In genomic region chr8:123117127-123117731, GRCm38 (mm10) we compare ENCODE assay signal across 8 mouse cellular contexts. TPM values are rescaled to one million over a fixed set of nuclear protein-coding genes. Genes with fewer than 3 reads are reported as not detected.
DNase-seq lines count a peak whose midpoint lies in the region; ATAC-seq and TF ChIP-seq lines count a peak whose summit lies in the region.

Gene Cpne7 (plus strand): TSS chr8:123117374.

- peak within 1 kb of the TSS; percentile 94 for H3K4me2 ChIP-seq in kidney, embryonic 15.5 days
- H3K4me2 ChIP-seq in forebrain, embryonic 13.5 days = peak within 1 kb of the TSS; percentile 79
- peak within 1 kb of the TSS; percentile 87 for H3K4me2 ChIP-seq in midbrain, postnatal 0 days (ENCODE audit: low read depth, low read length, poor library complexity, severe bottlenecking)

- H3K9ac ChIP-seq in kidney, embryonic 15.5 days = peak within 1 kb of the TSS; percentile 39; the same call in 1 of the 2 replicates
- H3K9ac ChIP-seq in ES-E14 (ENCODE audit: insufficient read depth, low read depth, low read length, poor library complexity, severe bottlenecking) = 0 out of 2 replicates have a peak within 1 kb of the TSS, but pooled peaks have one; percentile 4
- H3K9ac ChIP-seq in forebrain, embryonic 13.5 days = peak within 1 kb of the TSS; percentile 63
- H3K9ac ChIP-seq in midbrain, postnatal 0 days (replicated peaks; ENCODE audit: low read length, poor library complexity, severe bottlenecking) = peak within 1 kb of the TSS; percentile 61

- ATAC-seq in kidney, embryonic 15.5 days (replicated peaks; ENCODE audit: low FRiP score) = peak; percentile 52; the same call in 1 of the 2 replicates
- 0 out of 2 replicates have a peak, but pooled peaks have one; percentile 36 for ATAC-seq in forebrain, embryonic 13.5 days
- peak; percentile 27; the same call in 1 of the 2 replicates for ATAC-seq in midbrain, postnatal 0 days (ENCODE audit: low FRiP score)

- under 1% methylated on average over 51 of the region's 51 CpGs for WGBS in kidney, embryonic 15.5 days
- under 1% methylated on average over 51 of the region's 51 CpGs for WGBS in forebrain, embryonic 13.5 days
- whole genome bisulfite sequencing in midbrain, postnatal 0 days = under 1% methylated on average over 39 of the region's 51 CpGs

- no peaks in the 10 kb centered on the region for H3K9me3 ChIP-seq in kidney, embryonic 15.5 days (replicated peaks)
- H3K9me3 ChIP-seq in ES-E14 (ENCODE audit: control insufficient read depth, insufficient read depth, low read depth, low read length) = no peaks in the 10 kb centered on the region
- H3K9me3 ChIP-seq in forebrain, embryonic 13.5 days (replicated peaks) = no peaks in the 10 kb centered on the region
- no peaks in the 10 kb centered on the region for H3K9me3 ChIP-seq in midbrain, postnatal 0 days (ENCODE audit: low read length)

- intact Hi-C loops in left cerebral cortex, postnatal 25 days (cut with DNase I) = no loop called here
- intact Hi-C loops in gastrocnemius, postnatal 36 days (cut with DNase I) = no loop called here

- H3K27me3 ChIP-seq in kidney, embryonic 15.5 days = peaks cover 50% of the 10 kb centered on the region
- H3K27me3 ChIP-seq in forebrain, embryonic 13.5 days = peaks cover 58% of the 10 kb centered on the region
- H3K27me3 ChIP-seq in midbrain, postnatal 0 days (ENCODE audit: insufficient read depth, low read length) = peaks cover 19% of the 10 kb centered on the region

- in situ Hi-C loops in ES-E14 (cut with MboI; ENCODE audit: low sequenced_read_pairs in 2 of 2, unreplicated experiment in 2 of 2) = no loop called here

- peaks cover 30% of the 10 kb centered on the region for H3K4me1 ChIP-seq in kidney, embryonic 15.5 days
- peaks cover 0 to 3% of the 10 kb centered on the region in 2 experiments; a peak in 1 of 4 replicates for H3K4me1 ChIP-seq in ES-E14 (ENCODE audit: control insufficient read depth in 2 of 2, insufficient read depth in 2 of 2, low read length in 2 of 2, poor library complexity in 1 of 2)
- peaks cover 14% of the 10 kb centered on the region for H3K4me1 ChIP-seq in forebrain, embryonic 13.5 days
- 0 out of 2 replicates have a peak, but pooled peaks cover 4% of the 10 kb centered on the region for H3K4me1 ChIP-seq in midbrain, postnatal 0 days (ENCODE audit: insufficient read depth, low read length)

- H3K36me3 ChIP-seq in kidney, embryonic 15.5 days = no peaks in the 10 kb centered on the region
- H3K36me3 ChIP-seq in ES-E14 (ENCODE audit: control insufficient read depth, insufficient read depth, low read length, poor library complexity, severe bottlenecking) = no peaks in the 10 kb centered on the region
- no peaks in the 10 kb centered on the region for H3K36me3 ChIP-seq in forebrain, embryonic 13.5 days (ENCODE audit: poor library complexity, severe bottlenecking)
- H3K36me3 ChIP-seq in midbrain, postnatal 0 days (ENCODE audit: insufficient read depth, low read length) = no peaks in the 10 kb centered on the region

- TF ChIP-seq CTCF in midbrain, postnatal 0 days (IDR thresholded peaks at IDR 0.05) = no peak

- H3K4me3 ChIP-seq in kidney, embryonic 15.5 days (replicated peaks) = peak within 1 kb of the TSS; percentile 53
- peak within 1 kb of the TSS; percentile 59 to 66 for H3K4me3 ChIP-seq in ES-E14 (ENCODE audit: insufficient read depth in 1 of 2, low read depth in 1 of 2, low read length in 2 of 2, poor library complexity in 1 of 2, severe bottlenecking in 1 of 2)
- H3K4me3 ChIP-seq in forebrain, embryonic 13.5 days = peak within 1 kb of the TSS; percentile 44
- H3K4me3 ChIP-seq in midbrain, postnatal 0 days (ENCODE audit: low read depth, low read length) = peak within 1 kb of the TSS; percentile 51

- no peak for DNase-seq in kidney, postnatal 14 days
- no peak for DNase-seq in ES-E14 (ENCODE audit: low read depth, low spot score)
- no peak for DNase-seq in left cerebral cortex, postnatal 25 days (ENCODE audit: low spot score in 2 of 2)
- no peak for DNase-seq in midbrain, postnatal 0 days (ENCODE audit: low spot score)
- no peak for DNase-seq in testis, postnatal 10 days (ENCODE audit: low spot score)
- DNase-seq in gastrocnemius, postnatal 36 days = no peak

- no peak within 1 kb of the TSS for H3K27ac ChIP-seq in kidney, embryonic 15.5 days
- H3K27ac ChIP-seq in ES-E14 (ENCODE audit: insufficient read depth, low read depth, low read length, poor library complexity, severe bottlenecking) = no peak within 1 kb of the TSS
- no peak within 1 kb of the TSS for H3K27ac ChIP-seq in forebrain, embryonic 13.5 days
- H3K27ac ChIP-seq in midbrain, postnatal 0 days (ENCODE audit: low read depth, low read length) = no peak within 1 kb of the TSS

TF ChIP-seq in ES-E14, 5 proteins besides CTCF, POLR2A, EP300 and RAD21:
- no peak for TF ChIP-seq MAFK (IDR thresholded peaks at IDR 0.05; ENCODE audit: insufficient read depth, low read depth, low read length)
- TF ChIP-seq HCFC1 (IDR thresholded peaks at IDR 0.05; ENCODE audit: borderline replicate concordance, insufficient read depth, low read length) = no peak
- no peak for TF ChIP-seq ZC3H11A (IDR thresholded peaks at IDR 0.05; ENCODE audit: borderline replicate concordance, low read depth, low read length)
- no peak for TF ChIP-seq CHD2 (IDR thresholded peaks at IDR 0.05; ENCODE audit: low read depth, low read length)
- no peak for TF ChIP-seq ZNF384 (IDR thresholded peaks at IDR 0.05; ENCODE audit: low read depth, low read length)

RNA-seq across cellular contexts. Expression of gene Cpne7, which starts in this region (rescaled TPM):
- 0.63 and 1.0 TPM in 2 replicates for polyA plus RNA-seq in kidney, embryonic 15.5 days (2015; fragmentation: Nextera tagmentation; extraction: Ambion mirVana)
- total RNA-seq in ES-E14 (2012; rRNA removed) = 1.8 and 4.9 TPM in 2 replicates
- polyA plus RNA-seq in forebrain, embryonic 13.5 days (2015; fragmentation: Nextera tagmentation; extraction: Ambion mirVana) = 0.43 and 0.64 TPM in 2 replicates
- 10 to 100 TPM; 47.5 to 62.6 TPM for total RNA-seq in left cerebral cortex, postnatal 25 days (2021)
- 29.2 and 33.0 TPM in 2 replicates for total RNA-seq in midbrain, postnatal 0 days (2014; rRNA removed)
- polyA plus RNA-seq in midbrain, postnatal 0 days (2015; fragmentation: Nextera tagmentation; extraction: Ambion mirVana) = 28.0 and 29.1 TPM in 2 replicates
- under 1 TPM in 1 of 2 experiments, not detected in 1; 0.23 TPM for total RNA-seq in gastrocnemius, postnatal 36 days (2021)

Comparison
In these comparisons a context has a peak if more than half of its experiments do, and no peak if none do; other contexts are left out.
1. RNA of gene Cpne7 (polyA plus RNA-seq): 28.0 to 29.1 TPM in midbrain, postnatal 0 days; 0.63 to 1.0 TPM in kidney, embryonic 15.5 days and 0.43 to 0.64 TPM in forebrain, embryonic 13.5 days; every median in the first group is over 10 times any median in the second.
2. Peak in ATAC-seq, H3K4me3 ChIP-seq, H3K9ac ChIP-seq and H3K4me2 ChIP-seq in forebrain, embryonic 13.5 days; RNA of the gene not detected or under 1 TPM.
3. H3K9ac ChIP-seq: peak in every context shown above with its lines; median percentile 63 in forebrain, embryonic 13.5 days; 61 in midbrain, postnatal 0 days; 39 in kidney, embryonic 15.5 days; 4 in ES-E14.
4. Peak in every context shown above with its lines, with median percentiles within 50 percentile points of each other: ATAC-seq, H3K4me2 ChIP-seq and H3K4me3 ChIP-seq.